Mouse (Mus musculus): ENCODE measurements around the gene Pbrm1.

Pbrm1 gene

DNA sequence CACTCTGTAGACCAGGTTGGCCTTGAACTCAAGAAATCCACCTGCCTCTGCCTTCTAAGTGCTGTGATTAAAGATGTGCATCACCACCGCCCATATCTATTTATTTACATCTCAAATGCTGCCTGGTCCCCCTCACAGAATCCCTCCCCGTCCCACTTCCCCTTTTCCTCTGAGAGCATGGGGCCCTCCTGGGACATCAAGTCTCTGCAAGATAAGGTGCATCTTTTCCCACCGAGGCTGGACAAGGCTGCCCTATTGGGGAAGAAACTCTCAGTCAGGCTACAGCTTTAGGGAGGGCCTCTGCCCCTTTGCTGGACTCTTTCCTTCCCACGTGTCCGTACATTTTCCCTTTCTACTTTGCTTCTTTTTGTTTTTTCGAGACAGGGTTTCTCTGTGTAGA lies 150.6 kb downstream of the Pbrm1 start:
- peak; percentile 17 for DNase-seq

DNA sequence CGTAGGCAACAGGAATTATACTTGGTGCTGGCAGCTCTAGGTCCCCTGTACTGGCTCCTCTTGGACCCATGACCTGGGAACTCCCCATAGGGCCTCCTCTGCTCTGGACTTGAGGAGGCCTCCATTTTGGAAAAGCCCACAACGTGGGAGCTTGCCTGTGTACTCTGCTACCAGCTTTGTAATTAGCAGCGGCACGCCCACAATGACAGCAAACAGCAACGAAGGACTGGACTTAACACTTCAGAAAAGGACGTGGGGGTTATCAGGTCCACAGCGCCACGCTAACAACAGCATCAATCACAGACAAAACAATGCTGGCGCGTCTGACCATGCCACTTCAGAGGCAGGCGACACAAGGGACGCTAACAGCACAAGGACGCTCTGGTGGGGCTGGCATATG lies 152.0 kb downstream of the Pbrm1 start:
- DNase-seq: no peak
